Mouse (Mus musculus) lung, embryonic 15.5 days (tissue): Measurements from ENCODE around the gene Ubn1. TPM values are rescaled to one million over a fixed set of nuclear protein-coding genes. Genes with fewer than 3 reads are reported as not detected.
A peak's percentile ranks its signal among the peaks of the same experiment; 100 is the strongest.

Source experiments
- ATAC-seq: fragments of 200-750 bp; cut with Nextera tagmentation; 2 replicates; pipeline ENCODE4 v1.8.0; 2017; ENCODE audit warnings: moderate number of reproducible peaks, borderline replicate concordance; ENCODE audit not compliant: low FRiP score, low TSS enrichment; ENCODE audit errors: extremely low read depth
- H3K27ac ChIP-seq: fragments of 300-500 bp; sonication (generic); 2 replicates; pipeline ENCODE4 v1.5.1; 2015; ENCODE audit warnings: moderate library complexity, mild to moderate bottlenecking, inconsistent platforms
- H3K27me3 ChIP-seq: fragments of 300-500 bp; sonication (generic); 2 replicates; pipeline ENCODE4 v1.6.1; 2015; ENCODE audit warnings: inconsistent platforms
- H3K36me3 ChIP-seq: fragments of 300-500 bp; sonication (generic); 2 replicates; pipeline ENCODE4 v1.6.1; 2015; ENCODE audit warnings: inconsistent platforms
- H3K4me1 ChIP-seq: fragments of 300-500 bp; sonication (generic); 2 replicates; pipeline ENCODE4 v1.6.1; 2015; ENCODE audit warnings: inconsistent platforms
- H3K4me2 ChIP-seq: fragments of 300-500 bp; sonication (generic); 2 replicates; pipeline ENCODE4 v1.6.1; 2015; ENCODE audit warnings: inconsistent platforms, mild to moderate bottlenecking, moderate library complexity
- H3K4me3 ChIP-seq: fragments of 300-500 bp; sonication (generic); 2 replicates; pipeline ENCODE4 v1.5.1; 2015; ENCODE audit warnings: mild to moderate bottlenecking, inconsistent platforms
- H3K9ac ChIP-seq: fragments of 300-500 bp; sonication (generic); 2 replicates; pipeline ENCODE4 v1.6.1; 2015; ENCODE audit warnings: inconsistent platforms
- H3K9me3 ChIP-seq: fragments of 300-500 bp; sonication (generic); 2 replicates; pipeline ENCODE4 v1.6.1; 2016; ENCODE audit warnings: inconsistent platforms
- WGBS: fragments of 180-500 bp; shearing (Covaris S2); methylation state at CpG from one replicate; pipeline ENCODE4 v1.1.7; 2015; 5-methylcytosine and 5-hydroxymethylcytosine counted together
- polyA plus RNA-seq: library from polyadenylated mRNA; unstranded; fragments of >200 nt; fragmentation: Nextera tagmentation; extraction: Ambion mirVana; gene quantifications from 2 replicates; pipeline ENCODE4 v1.2.1, GENCODE M21; 2015

Gene Ubn1
- polyA plus RNA-seq, 1 experiment from 2014 or later = 21.4 TPM

GRCm38 (mm10) chr16:5086179-5086578, 36.3 kb downstream of the Ubn1 start:
- peaks cover 68% of the 10 kb centered on the region for H3K36me3 ChIP-seq
- H3K27me3 ChIP-seq = no peaks in the 10 kb centered on the region
- no peak overlapping the region for H3K27ac ChIP-seq
- WGBS = 92% methylated on average over 2 of the region's 2 CpGs
- no peaks in the 10 kb centered on the region for H3K9me3 ChIP-seq
- no peak overlapping the region for H3K9ac ChIP-seq
- ATAC-seq = no peak
- no peak overlapping the region for H3K4me3 ChIP-seq
- H3K4me1 ChIP-seq = no peaks in the 10 kb centered on the region
- H3K4me2 ChIP-seq = no peak overlapping the region

GRCm38 (mm10) chr16:5089021-5089420, 39.2 kb downstream of the Ubn1 start:
- WGBS = 54% methylated on average over 10 of the region's 10 CpGs
- no peaks in the 10 kb centered on the region for H3K9me3 ChIP-seq
- no peaks in the 10 kb centered on the region for H3K27me3 ChIP-seq
- no peak for ATAC-seq
- H3K4me1 ChIP-seq = no peaks in the 10 kb centered on the region
- H3K4me2 ChIP-seq = no peak overlapping the region
- peaks cover 49% of the 10 kb centered on the region for H3K36me3 ChIP-seq
- H3K9ac ChIP-seq = no peak overlapping the region
- no peak overlapping the region for H3K27ac ChIP-seq
- no peak overlapping the region for H3K4me3 ChIP-seq

- 67% methylated on average over 5 of the region's 5 CpGs for WGBS
- Histone ChIP-seq H3K9ac (no peak overlapping the region), H3K4me3 (no peak overlapping the region), H3K9me3 (no peaks in the 10 kb centered on the region), H3K4me1 (no peaks in the 10 kb centered on the region), H3K27me3 (no peaks in the 10 kb centered on the region), H3K4me2 (no peak overlapping the region), H3K27ac (no peak overlapping the region), H3K36me3 (peaks cover 9% of the 10 kb centered on the region; the same call in 1 of the 2 replicates)
- no peak for ATAC-seq
These were observed 43.4 kb downstream of the Ubn1 start for GRCm38 (mm10) chr16:5093285-5093684.

- no peaks in the 10 kb centered on the region for H3K4me1 ChIP-seq
- WGBS = 84% methylated on average over 8 of the region's 8 CpGs
- H3K27ac ChIP-seq = no peak overlapping the region
- no peak for ATAC-seq
- H3K27me3 ChIP-seq = no peaks in the 10 kb centered on the region
- no peak overlapping the region for H3K4me3 ChIP-seq
- no peak overlapping the region for H3K4me2 ChIP-seq
- no peaks in the 10 kb centered on the region for H3K9me3 ChIP-seq
- H3K9ac ChIP-seq = no peak overlapping the region
- no peaks in the 10 kb centered on the region for H3K36me3 ChIP-seq
These were observed 46.6 kb downstream of the Ubn1 start for GRCm38 (mm10) chr16:5096504-5096903.

- no peak overlapping the region for H3K4me2 ChIP-seq
- H3K27me3 ChIP-seq = no peaks in the 10 kb centered on the region
- no peak overlapping the region for H3K4me3 ChIP-seq
- no peak for ATAC-seq
- 78% methylated on average over 6 of the region's 6 CpGs for WGBS
- H3K4me1 ChIP-seq = no peaks in the 10 kb centered on the region
- no peak overlapping the region for H3K27ac ChIP-seq
- no peaks in the 10 kb centered on the region for H3K9me3 ChIP-seq
- H3K36me3 ChIP-seq = no peaks in the 10 kb centered on the region
- H3K9ac ChIP-seq = no peak overlapping the region
These were observed 51.1 kb downstream of the Ubn1 start for GRCm38 (mm10) chr16:5101000-5101399.

- Histone ChIP-seq H3K4me1 (peaks cover 11% of the 10 kb centered on the region; the same call in 1 of the 2 replicates), H3K9me3 (no peaks in the 10 kb centered on the region), H3K9ac (no peak overlapping the region), H3K27ac (no peak overlapping the region), H3K4me2 (no peak overlapping the region), H3K36me3 (no peaks in the 10 kb centered on the region), H3K4me3 (no peak overlapping the region), H3K27me3 (no peaks in the 10 kb centered on the region)
- WGBS = 46% methylated on average over 7 of the region's 7 CpGs
- ATAC-seq = no peak
These were observed 60.0 kb downstream of the Ubn1 start for GRCm38 (mm10) chr16:5109877-5110276.

GRCm38 (mm10) chr16:5111021-5111420, 61.2 kb downstream of the Ubn1 start:
- WGBS = 79% methylated on average over 3 of the region's 3 CpGs
- no peak overlapping the region for H3K4me2 ChIP-seq
- peaks cover 11% of the 10 kb centered on the region; the same call in 1 of the 2 replicates for H3K4me1 ChIP-seq
- no peak for ATAC-seq
- H3K4me3 ChIP-seq = no peak overlapping the region
- no peaks in the 10 kb centered on the region for H3K27me3 ChIP-seq
- H3K36me3 ChIP-seq = no peaks in the 10 kb centered on the region
- no peak overlapping the region for H3K9ac ChIP-seq
- no peaks in the 10 kb centered on the region for H3K9me3 ChIP-seq
- H3K27ac ChIP-seq = no peak overlapping the region

- Histone ChIP-seq H3K4me1 (peaks cover 11% of the 10 kb centered on the region; the same call in 1 of the 2 replicates), H3K4me3 (no peak overlapping the region), H3K9me3 (no peaks in the 10 kb centered on the region), H3K27ac (no peak overlapping the region), H3K4me2 (no peak overlapping the region), H3K27me3 (no peaks in the 10 kb centered on the region), H3K9ac (no peak overlapping the region), H3K36me3 (no peaks in the 10 kb centered on the region)
- 45% methylated on average over 4 of the region's 4 CpGs for WGBS
- no peak for ATAC-seq
These were observed 63.2 kb downstream of the Ubn1 start for GRCm38 (mm10) chr16:5113002-5113550.

- H3K27ac ChIP-seq = no peak overlapping the region
- H3K4me3 ChIP-seq = no peak overlapping the region
- ATAC-seq = no peak
- peaks cover 11% of the 10 kb centered on the region; the same call in 1 of the 2 replicates for H3K4me1 ChIP-seq
- H3K27me3 ChIP-seq = no peaks in the 10 kb centered on the region
- no peaks in the 10 kb centered on the region for H3K9me3 ChIP-seq
- no peaks in the 10 kb centered on the region for H3K36me3 ChIP-seq
- no peak overlapping the region for H3K4me2 ChIP-seq
- H3K9ac ChIP-seq = no peak overlapping the region
- WGBS = 48% methylated on average over 2 of the region's 2 CpGs
These were observed 63.7 kb downstream of the Ubn1 start for GRCm38 (mm10) chr16:5113582-5113981.

- peaks cover 10% of the 10 kb centered on the region; the same call in 1 of the 2 replicates for H3K27me3 ChIP-seq
- ATAC-seq = peak; percentile 43; the same call in 1 of the 2 replicates
These were observed 69.5 kb downstream of the Ubn1 start for GRCm38 (mm10) chr16:5119385-5119784.

GRCm38 (mm10) chr16:5119845-5120244, 70.0 kb downstream of the Ubn1 start:
- 75% methylated on average over 4 of the region's 4 CpGs for WGBS
- Histone ChIP-seq H3K9ac (no peak overlapping the region), H3K4me1 (no peaks in the 10 kb centered on the region), H3K36me3 (no peaks in the 10 kb centered on the region), H3K27me3 (peaks cover 10% of the 10 kb centered on the region; the same call in 1 of the 2 replicates), H3K4me2 (no peak overlapping the region), H3K9me3 (no peaks in the 10 kb centered on the region), H3K27ac (no peak overlapping the region), H3K4me3 (no peak overlapping the region)
- no peak for ATAC-seq

More at GRCm38 (mm10) chr16:5119385-5119784, 69.5 kb downstream of the Ubn1 start:
- H3K27ac ChIP-seq = no peak overlapping the region
- H3K36me3 ChIP-seq = no peaks in the 10 kb centered on the region
- no peak overlapping the region for H3K9ac ChIP-seq
- H3K4me3 ChIP-seq = no peak overlapping the region
- no peaks in the 10 kb centered on the region for H3K9me3 ChIP-seq
- 63% methylated on average over 4 of the region's 4 CpGs for WGBS
- no peak overlapping the region for H3K4me2 ChIP-seq
- no peaks in the 10 kb centered on the region for H3K4me1 ChIP-seq

GRCm38 (mm10) chr16:5123476-5123875, 73.6 kb downstream of the Ubn1 start:
- H3K9me3 ChIP-seq = no peaks in the 10 kb centered on the region

More at GRCm38 (mm10) chr16:5123476-5123875, 73.6 kb downstream of the Ubn1 start:
- H3K27me3 ChIP-seq = peaks cover 10% of the 10 kb centered on the region; the same call in 1 of the 2 replicates
- no peak overlapping the region for H3K4me2 ChIP-seq
- H3K4me1 ChIP-seq = no peaks in the 10 kb centered on the region
- H3K36me3 ChIP-seq = no peaks in the 10 kb centered on the region
- no peak overlapping the region for H3K9ac ChIP-seq
- no peak for ATAC-seq
- 57% methylated on average over 6 of the region's 6 CpGs for WGBS
- H3K4me3 ChIP-seq = no peak overlapping the region
- H3K27ac ChIP-seq = no peak overlapping the region
